Mouse (Mus musculus) central nervous system, embryonic 14 days (tissue): ENCODE results near the gene Gtf2ird2. TPM values are rescaled to one million over a fixed set of nuclear protein-coding genes. Genes with fewer than 3 reads are reported as not detected.

Experiments used
- polyA plus RNA-seq: library from polyadenylated mRNA; depleted of rRNA; stranded (reverse); fragments of >200 nt; gene quantifications from 2 replicates; pipeline ENCODE4 v1.2.3, GENCODE M21; 2012; rRNA removed

The Gtf2ird2 gene
- 19.7 and 20.3 TPM in 2 replicates for polyA plus RNA-seq

DNA sequence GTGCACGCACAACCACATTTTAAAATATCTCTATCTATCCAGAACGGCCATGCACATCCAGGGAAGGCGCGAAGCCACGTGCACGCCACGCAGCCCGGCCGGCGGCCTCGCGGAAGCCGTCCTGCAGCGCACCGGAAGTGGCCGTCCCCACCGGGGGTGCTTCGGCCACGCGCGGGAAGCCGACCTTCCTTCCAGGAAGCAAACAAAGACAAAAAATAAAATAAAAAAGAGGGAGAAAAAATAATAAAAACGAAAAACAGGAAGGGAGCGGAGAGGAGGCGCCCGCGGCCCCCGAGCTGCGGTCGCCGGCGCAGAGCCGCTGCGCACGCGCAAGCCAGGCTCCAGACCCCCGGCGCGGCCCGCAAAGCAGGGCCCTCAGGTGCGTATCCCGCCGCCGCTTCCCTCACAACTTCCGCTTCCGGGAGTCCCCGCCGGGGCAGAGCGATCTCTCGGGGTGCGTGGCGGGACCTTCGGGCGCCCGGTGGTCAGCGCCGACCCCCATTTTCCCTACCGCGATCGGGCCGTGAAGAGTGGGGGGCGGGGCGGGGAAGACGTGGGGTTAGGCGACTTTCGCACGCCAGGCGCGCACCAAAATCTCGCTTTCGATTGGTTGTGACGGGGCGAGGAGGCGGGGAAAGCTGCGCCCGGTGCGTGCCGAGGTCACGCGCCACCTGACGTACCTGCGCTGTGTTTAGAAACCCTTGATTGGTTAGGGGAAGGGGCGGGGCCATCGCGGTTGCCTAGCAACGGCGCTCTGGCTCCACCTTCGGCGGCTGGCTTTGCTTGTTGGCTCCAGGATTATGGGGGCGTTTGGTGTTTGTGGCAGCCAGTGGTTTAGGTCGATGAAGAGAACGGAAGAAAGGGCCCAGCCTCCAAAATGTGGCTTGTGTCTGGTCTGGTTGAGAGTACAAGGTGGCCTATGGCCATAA lies at the start of gene Gtf2ird2:
Gene Gtf2ird2, plus strand, starts transcription at position 140 of the 929 bp plus-strand sequence.

GRCm38 (mm10) chr5:134176169-134176881 lies 7.5 kb upstream of the Gtf2ird2 start, which contains the start of gene Rcc1l:
Gene Rcc1l (minus strand): TSS chr5:134176774.

DNA sequence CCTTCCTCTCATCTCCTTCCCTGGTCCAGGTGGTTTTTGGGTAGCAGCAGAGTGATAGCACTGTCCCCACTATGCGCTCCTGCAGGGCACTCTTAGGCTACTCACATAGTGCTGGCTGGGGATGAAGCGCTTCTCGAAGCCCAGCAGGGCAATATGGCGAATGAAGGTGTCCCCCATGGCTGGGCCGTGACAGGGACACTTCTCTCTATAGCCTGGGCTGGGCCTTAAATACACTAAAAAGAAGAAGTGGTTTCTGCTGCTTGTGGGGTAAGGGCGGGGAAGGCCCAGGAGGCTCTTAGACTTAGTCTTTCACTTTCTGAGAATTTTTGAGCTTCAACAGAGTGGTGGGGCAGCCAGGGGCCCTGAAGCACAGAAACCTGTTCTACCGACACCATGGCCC lies 45.6 kb downstream of the Gtf2ird2 start, which contains the start of gene Ncf1:
Gene Ncf1, minus strand, starts transcription at position 235 of the 400 bp plus-strand sequence.

Other genes starting within 250 kb of the Gtf2ird2 start
- gene Castor2, start 84.3 kb upstream of the Gtf2ird2 start, polyA plus RNA-seq, result 21.6 and 22.0 TPM in 2 replicates
- 17.7 and 20.2 TPM in 2 replicates for gene Rcc1l, start 7.2 kb upstream of the Gtf2ird2 start, polyA plus RNA-seq
- gene Ncf1, start 45.6 kb downstream of the Gtf2ird2 start, polyA plus RNA-seq, result 4.5 and 4.7 TPM in 2 replicates
- 180 and 184 TPM in 2 replicates for gene Gtf2i, start 130.7 kb downstream of the Gtf2ird2 start, polyA plus RNA-seq